In genomic region chr6:135055882-135056281, GRCm38 (mm10) we compare ENCODE assay signal across 26 mouse cellular contexts.
"Had no signal": no experiment of that assay in that cellular context is flagged by ENCODE, and none has a peak within 500 bp of the region (broad histone marks: within the 10 kb centered on the region; RNA-seq: fewer than 3 reads in every experiment).

No protein-coding gene starts in this region.

- ATAC-seq: forebrain, postnatal 0 days; hindbrain, postnatal 0 days; intestine, embryonic 16.5 days had no signal

- DNase-seq: forebrain, postnatal 0 days; gastrocnemius, postnatal 14 days; gastrocnemius, postnatal 36 days; heart, adult 11 months; heart, adult 2 months; heart, postnatal 14 days; heart, postnatal 36 days; kidney, adult 11 months; kidney, adult 2 months; kidney, adult 9 months; kidney, postnatal 14 days; kidney, postnatal 36 days; layer of hippocampus, adult 9-11 months; layer of hippocampus, postnatal 36 days had no signal

- H3K9ac ChIP-seq: forebrain, postnatal 0 days; heart, embryonic 13.5 days; heart, embryonic 15.5 days; hindbrain, embryonic 13.5 days; hindbrain, embryonic 15.5 days; kidney, embryonic 15.5 days; limb, embryonic 12.5 days had no signal

- H3K36me3 ChIP-seq: heart, embryonic 13.5 days; heart, embryonic 15.5 days; hindbrain, embryonic 13.5 days; hindbrain, embryonic 15.5 days; kidney, embryonic 15.5 days; limb, embryonic 10.5 days; limb, embryonic 12.5 days had no signal

- H3K27ac ChIP-seq: heart, adult 2 months; heart, embryonic 13.5 days; heart, embryonic 15.5 days; hindbrain, embryonic 13.5 days; hindbrain, embryonic 15.5 days; hindbrain, postnatal 0 days; kidney, embryonic 15.5 days; kidney, postnatal 0 days; left cerebral cortex, adult 2 months; limb, embryonic 10.5 days; limb, embryonic 12.5 days had no signal

- H3K4me1 ChIP-seq: heart, embryonic 13.5 days; heart, embryonic 15.5 days; hindbrain, embryonic 13.5 days; hindbrain, embryonic 15.5 days; limb, embryonic 10.5 days; limb, embryonic 12.5 days had no signal

- H3K9me3 ChIP-seq: heart, embryonic 13.5 days; heart, embryonic 15.5 days; hindbrain, embryonic 13.5 days; hindbrain, embryonic 15.5 days; kidney, embryonic 15.5 days; limb, embryonic 10.5 days; limb, embryonic 12.5 days had no signal

- H3K27me3 ChIP-seq: heart, embryonic 13.5 days; heart, embryonic 15.5 days; hindbrain, embryonic 13.5 days; hindbrain, embryonic 15.5 days; kidney, embryonic 15.5 days; limb, embryonic 12.5 days had no signal

- H3K4me3 ChIP-seq: heart, adult 2 months; heart, embryonic 13.5 days; heart, embryonic 15.5 days; hindbrain, embryonic 13.5 days; hindbrain, embryonic 15.5 days; kidney, embryonic 15.5 days; left cerebral cortex, adult 2 months; limb, embryonic 10.5 days; limb, embryonic 12.5 days had no signal

- H3K4me2 ChIP-seq: heart, embryonic 11.5 days; heart, embryonic 13.5 days; heart, embryonic 15.5 days; hindbrain, embryonic 13.5 days; hindbrain, embryonic 15.5 days; kidney, embryonic 15.5 days; limb, embryonic 12.5 days had no signal
